Mouse (Mus musculus): ENCODE measurements at regions not wholly inside any gene's neighbourhood (a gene's known extent, or its start where the extent isn't known, plus 50 kb on each side); places are given as distances from the start of the nearest gene placed in this dataset.

GRCm38 (mm10) chr3:42898934-42899333, 1156.5 kb downstream of the D3Ertd751e start:
- Histone ChIP-seq H3K9me3 (ENCODE audit: control insufficient read depth) (no peaks in the 10 kb centered on the region), H3K27ac (ENCODE audit: low read depth, low read length) (no peak overlapping the region), H3K4me2 (replicated peaks; ENCODE audit: low read depth) (no peak overlapping the region), H3K4me3 (ENCODE audit: low read depth, low read length) (no peak overlapping the region), H3K4me1 (replicated peaks; ENCODE audit: control insufficient read depth, insufficient read depth, low read length) (no peaks in the 10 kb centered on the region), H3K27me3 (replicated peaks; ENCODE audit: control insufficient read depth, insufficient read depth, low read length) (no peaks in the 10 kb centered on the region), H3K9ac (ENCODE audit: low read depth, low read length) (no peak overlapping the region), H3K36me3 (ENCODE audit: control insufficient read depth, insufficient read depth) (no peaks in the 10 kb centered on the region)
- ATAC-seq, result no peak
- 36% methylated on average over 2 of the region's 2 CpGs for WGBS
- no peak for TF ChIP-seq CTCF (IDR thresholded peaks at IDR 0.05; ENCODE audit: low read depth)

DNA sequence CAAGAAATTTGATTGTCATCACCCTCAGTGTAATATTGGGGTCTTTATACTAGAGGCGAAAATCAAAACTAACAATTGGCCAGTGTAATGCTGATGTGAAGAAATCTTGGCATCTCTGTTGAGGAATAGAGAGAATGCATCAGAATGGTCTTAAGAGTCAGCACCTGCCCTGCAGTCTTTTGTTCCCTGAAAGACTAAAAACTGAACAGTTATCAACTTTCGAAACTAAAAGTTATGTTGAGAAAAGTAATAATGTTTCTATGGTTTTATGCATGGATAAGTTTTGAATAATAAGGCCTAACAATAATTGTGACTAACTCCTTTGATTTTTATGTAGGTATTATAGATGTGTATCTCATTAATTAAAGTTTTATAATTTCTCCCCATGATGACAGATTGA, 1158.6 kb downstream of the D3Ertd751e start:
- Histone ChIP-seq H3K36me3 (ENCODE audit: control insufficient read depth, insufficient read depth) (no peaks in the 10 kb centered on the region), H3K4me2 (replicated peaks; ENCODE audit: low read depth) (no peak overlapping the region), H3K9ac (ENCODE audit: low read depth, low read length) (no peak overlapping the region), H3K27ac (ENCODE audit: low read depth, low read length) (no peak overlapping the region), H3K4me1 (replicated peaks; ENCODE audit: control insufficient read depth, insufficient read depth, low read length) (no peaks in the 10 kb centered on the region), H3K9me3 (ENCODE audit: control insufficient read depth) (no peaks in the 10 kb centered on the region), H3K4me3 (ENCODE audit: low read depth, low read length) (no peak overlapping the region), H3K27me3 (replicated peaks; ENCODE audit: control insufficient read depth, insufficient read depth, low read length) (no peaks in the 10 kb centered on the region)
- no peak for TF ChIP-seq CTCF (IDR thresholded peaks at IDR 0.05; ENCODE audit: low read depth)
- WGBS, result 83% methylated on average over 2 of the region's 2 CpGs
- no peak for ATAC-seq

GRCm38 (mm10) chr3:42906246-42906645, 1163.8 kb downstream of the D3Ertd751e start:
- no peak overlapping the region for H3K9ac ChIP-seq (ENCODE audit: low read depth, low read length)
- no peaks in the 10 kb centered on the region for H3K27me3 ChIP-seq (replicated peaks; ENCODE audit: control insufficient read depth, insufficient read depth, low read length)
- H3K4me3 ChIP-seq (ENCODE audit: low read depth, low read length), result no peak overlapping the region
- H3K4me1 ChIP-seq (replicated peaks; ENCODE audit: control insufficient read depth, insufficient read depth, low read length), result no peaks in the 10 kb centered on the region
- 89% methylated on average over 3 of the region's 3 CpGs for WGBS
- no peak for TF ChIP-seq CTCF (IDR thresholded peaks at IDR 0.05; ENCODE audit: low read depth)
- ATAC-seq, result no peak
- no peak overlapping the region for H3K27ac ChIP-seq (ENCODE audit: low read depth, low read length)
- no peaks in the 10 kb centered on the region for H3K36me3 ChIP-seq (ENCODE audit: control insufficient read depth, insufficient read depth)
- H3K4me2 ChIP-seq (replicated peaks; ENCODE audit: low read depth), result no peak overlapping the region
- H3K9me3 ChIP-seq (ENCODE audit: control insufficient read depth), result no peaks in the 10 kb centered on the region

- Histone ChIP-seq H3K27ac (ENCODE audit: low read depth, low read length) (no peak overlapping the region), H3K4me1 (replicated peaks; ENCODE audit: control insufficient read depth, insufficient read depth, low read length) (no peaks in the 10 kb centered on the region), H3K9ac (ENCODE audit: low read depth, low read length) (no peak overlapping the region), H3K27me3 (replicated peaks; ENCODE audit: control insufficient read depth, insufficient read depth, low read length) (no peaks in the 10 kb centered on the region), H3K36me3 (ENCODE audit: control insufficient read depth, insufficient read depth) (no peaks in the 10 kb centered on the region), H3K4me3 (ENCODE audit: low read depth, low read length) (no peak overlapping the region), H3K9me3 (ENCODE audit: control insufficient read depth) (no peaks in the 10 kb centered on the region), H3K4me2 (replicated peaks; ENCODE audit: low read depth) (no peak overlapping the region)
- ATAC-seq, result no peak
- TF ChIP-seq CTCF (IDR thresholded peaks at IDR 0.05; ENCODE audit: low read depth), result no peak
Measured at GRCm38 (mm10) chr3:42908404-42908803, 1166.0 kb downstream of the D3Ertd751e start.

DNA sequence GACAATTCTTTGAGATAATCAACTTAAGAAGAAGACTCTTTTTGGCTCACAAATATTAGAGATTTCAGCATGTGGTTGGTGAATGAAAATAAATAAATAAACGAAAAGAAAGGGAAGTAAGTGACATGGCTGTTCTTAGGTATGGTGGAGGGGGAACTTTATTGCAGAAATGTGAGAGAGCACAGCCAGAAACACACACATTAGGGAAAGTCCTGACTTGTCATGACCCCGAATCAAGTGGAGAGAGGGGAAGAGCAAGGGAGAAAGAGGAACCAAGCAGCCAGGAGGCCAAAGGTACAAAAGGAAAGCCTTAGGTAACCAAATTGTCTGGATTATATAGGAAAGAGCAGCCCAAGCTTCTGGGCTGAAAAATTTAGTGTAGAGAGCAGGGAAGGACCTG, 1172.7 kb downstream of the D3Ertd751e start:
- H3K36me3 ChIP-seq (ENCODE audit: control insufficient read depth, insufficient read depth), result no peaks in the 10 kb centered on the region
- no peak overlapping the region for H3K4me2 ChIP-seq (replicated peaks; ENCODE audit: low read depth)
- 62% methylated on average over 2 of the region's 2 CpGs for WGBS
- no peaks in the 10 kb centered on the region for H3K27me3 ChIP-seq (replicated peaks; ENCODE audit: control insufficient read depth, insufficient read depth, low read length)
- no peak overlapping the region for H3K27ac ChIP-seq (ENCODE audit: low read depth, low read length)
- H3K9ac ChIP-seq (ENCODE audit: low read depth, low read length), result no peak overlapping the region
- no peak overlapping the region for H3K4me3 ChIP-seq (ENCODE audit: low read depth, low read length)
- H3K9me3 ChIP-seq (ENCODE audit: control insufficient read depth), result no peaks in the 10 kb centered on the region
- H3K4me1 ChIP-seq (replicated peaks; ENCODE audit: control insufficient read depth, insufficient read depth, low read length), result no peaks in the 10 kb centered on the region
- no peak for TF ChIP-seq CTCF (IDR thresholded peaks at IDR 0.05; ENCODE audit: low read depth)
- no peak for ATAC-seq

DNA sequence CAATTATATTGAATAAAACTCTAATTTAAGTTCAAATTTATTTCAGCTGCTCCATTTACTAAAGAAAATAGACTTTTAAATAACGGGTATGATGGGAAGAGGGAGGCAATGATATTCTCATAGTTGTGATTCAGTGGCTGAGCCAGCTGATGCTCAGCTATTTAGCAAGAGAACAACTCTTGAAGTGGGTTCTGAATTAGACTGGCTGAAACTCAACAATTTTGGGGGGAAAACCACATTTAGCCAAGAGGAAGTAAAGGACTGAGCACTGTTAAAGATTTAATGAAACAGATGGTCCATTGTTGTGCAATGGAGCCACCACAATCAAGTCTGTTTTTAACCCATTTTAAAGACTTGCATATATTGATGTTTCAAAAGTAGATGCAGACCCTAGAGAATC, 1193.0 kb downstream of the D3Ertd751e start:
- H3K9ac ChIP-seq (ENCODE audit: low read depth, low read length), result no peak overlapping the region
- ATAC-seq, result no peak
- H3K4me1 ChIP-seq (replicated peaks; ENCODE audit: control insufficient read depth, insufficient read depth, low read length), result no peaks in the 10 kb centered on the region
- H3K27me3 ChIP-seq (replicated peaks; ENCODE audit: control insufficient read depth, insufficient read depth, low read length), result no peaks in the 10 kb centered on the region
- no peaks in the 10 kb centered on the region for H3K36me3 ChIP-seq (ENCODE audit: control insufficient read depth, insufficient read depth)
- no peak overlapping the region for H3K27ac ChIP-seq (ENCODE audit: low read depth, low read length)
- H3K4me3 ChIP-seq (ENCODE audit: low read depth, low read length), result no peak overlapping the region
- no peak overlapping the region for H3K4me2 ChIP-seq (replicated peaks; ENCODE audit: low read depth)
- H3K9me3 ChIP-seq (ENCODE audit: control insufficient read depth), result no peaks in the 10 kb centered on the region
- TF ChIP-seq CTCF (IDR thresholded peaks at IDR 0.05; ENCODE audit: low read depth), result no peak
- WGBS, result 81% methylated on average over 1 of the region's 1 CpGs

DNA sequence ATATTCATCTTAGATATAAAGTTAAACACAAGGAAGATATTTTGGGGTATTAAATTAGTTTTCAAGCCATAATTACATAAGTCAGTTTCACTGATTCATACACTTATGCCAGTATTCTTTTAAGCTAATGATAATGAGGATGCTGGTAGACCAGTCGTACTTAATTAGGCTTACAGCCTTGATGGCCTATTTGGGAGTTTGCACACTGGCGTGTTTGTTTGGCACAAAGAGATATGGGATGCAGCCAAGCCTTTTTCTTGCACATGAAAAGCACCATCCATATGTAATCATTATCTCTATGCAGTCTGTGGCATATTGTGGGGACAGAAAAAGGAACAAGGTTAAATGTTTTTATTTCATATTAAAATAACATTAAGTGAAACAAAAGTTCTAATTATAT, 1234.7 kb downstream of the D3Ertd751e start:
- no peak overlapping the region for H3K9ac ChIP-seq (ENCODE audit: low read depth, low read length)
- H3K4me2 ChIP-seq (replicated peaks; ENCODE audit: low read depth), result no peak overlapping the region
- H3K27ac ChIP-seq (ENCODE audit: low read depth, low read length), result no peak overlapping the region
- no peaks in the 10 kb centered on the region for H3K27me3 ChIP-seq (replicated peaks; ENCODE audit: control insufficient read depth, insufficient read depth, low read length)
- no peak for TF ChIP-seq CTCF (IDR thresholded peaks at IDR 0.05; ENCODE audit: low read depth)
- no peak overlapping the region for H3K4me3 ChIP-seq (ENCODE audit: low read depth, low read length)
- H3K36me3 ChIP-seq (ENCODE audit: control insufficient read depth, insufficient read depth), result no peaks in the 10 kb centered on the region
- ATAC-seq, result no peak
- H3K4me1 ChIP-seq (replicated peaks; ENCODE audit: control insufficient read depth, insufficient read depth, low read length), result no peaks in the 10 kb centered on the region
- no peaks in the 10 kb centered on the region for H3K9me3 ChIP-seq (ENCODE audit: control insufficient read depth)
- WGBS, result 75% methylated on average over 2 of the region's 2 CpGs

Data from intestine, postnatal 0 days (tissue).